Mouse (Mus musculus) kidney, adult 8-10 months (tissue): Measurements from ENCODE around the gene Senp2.
"Not testable (repeated sequence)": the region's sequence is repeated elsewhere in the genome, so short reads cannot be mapped to it uniquely, and the experiment has no call there.

Source experiments
- DNase-seq, 2 experiments: peaks; one replicate each; pipeline ENCODE4 v3.0.0; 2022

Senp2 gene

GRCm38 (mm10) chr16:22009099-22009584, at the start of gene Senp2:
Gene Senp2, plus strand, starts transcription at chr16:22009484.
- peak; percentile 100 for DNase-seq

- DNase-seq: no peak
Observed at GRCm38 (mm10) chr16:21965576-21965975, 43.7 kb upstream of the Senp2 start.

GRCm38 (mm10) chr16:21969874-21970273, 39.4 kb upstream of the Senp2 start:
- no peak for DNase-seq

GRCm38 (mm10) chr16:21970536-21970935, 38.7 kb upstream of the Senp2 start:
- DNase-seq: no peak

GRCm38 (mm10) chr16:21971446-21971845, 37.8 kb upstream of the Senp2 start:
- DNase-seq: no peak

- no peak for DNase-seq
Observed at GRCm38 (mm10) chr16:21976203-21976602, 33.1 kb upstream of the Senp2 start.

- DNase-seq: no peak
Observed at GRCm38 (mm10) chr16:21977347-21977746, 31.9 kb upstream of the Senp2 start.

GRCm38 (mm10) chr16:21983146-21983545, 26.1 kb upstream of the Senp2 start:
- no peak for DNase-seq

- DNase-seq: no peak
Observed at GRCm38 (mm10) chr16:21983581-21983980, 25.7 kb upstream of the Senp2 start.

GRCm38 (mm10) chr16:21984091-21984490, 25.2 kb upstream of the Senp2 start:
- DNase-seq: no peak

GRCm38 (mm10) chr16:21986191-21986590, 23.1 kb upstream of the Senp2 start:
- no peak for DNase-seq

- no peak for DNase-seq
Observed at GRCm38 (mm10) chr16:21987956-21988355, 21.3 kb upstream of the Senp2 start.

GRCm38 (mm10) chr16:21990893-21991292, 18.4 kb upstream of the Senp2 start:
- not testable (repeated sequence) for DNase-seq

- no peak for DNase-seq
Observed at GRCm38 (mm10) chr16:21991774-21992173, 17.5 kb upstream of the Senp2 start.

- no peak for DNase-seq
Observed at GRCm38 (mm10) chr16:21995304-21995703, 14.0 kb upstream of the Senp2 start, which contains the start of gene Liph. Gene Liph, minus strand, starts transcription at chr16:21995663.

GRCm38 (mm10) chr16:21996402-21996801, 12.9 kb upstream of the Senp2 start:
- DNase-seq: no peak

GRCm38 (mm10) chr16:21996881-21997641, 12.2 kb upstream of the Senp2 start:
- DNase-seq: no peak

- DNase-seq: no peak
Observed at GRCm38 (mm10) chr16:21998061-21998460, 11.2 kb upstream of the Senp2 start.

- no peak for DNase-seq
Observed at GRCm38 (mm10) chr16:21999941-22000690, 9.2 kb upstream of the Senp2 start.

GRCm38 (mm10) chr16:22001172-22001571, 8.1 kb upstream of the Senp2 start:
- DNase-seq: no peak

GRCm38 (mm10) chr16:22001606-22002005, 7.7 kb upstream of the Senp2 start:
- no peak for DNase-seq

- DNase-seq: no peak
Observed at GRCm38 (mm10) chr16:22009596-22009995, 312 bp downstream of the Senp2 start.

- no peak for DNase-seq
Observed at GRCm38 (mm10) chr16:22015569-22015968, 6.3 kb downstream of the Senp2 start.

GRCm38 (mm10) chr16:22022122-22022521, 12.8 kb downstream of the Senp2 start:
- DNase-seq: no peak
